Mouse (Mus musculus) kidney, postnatal 10 days (tissue): ENCODE measurements around the gene Bicral.

ENCODE experiments used
- DNase-seq: peaks from one replicate; pipeline ENCODE4 v3.0.0; 2021; ENCODE audit warnings: mixed read lengths

Gene Bicral

DNA sequence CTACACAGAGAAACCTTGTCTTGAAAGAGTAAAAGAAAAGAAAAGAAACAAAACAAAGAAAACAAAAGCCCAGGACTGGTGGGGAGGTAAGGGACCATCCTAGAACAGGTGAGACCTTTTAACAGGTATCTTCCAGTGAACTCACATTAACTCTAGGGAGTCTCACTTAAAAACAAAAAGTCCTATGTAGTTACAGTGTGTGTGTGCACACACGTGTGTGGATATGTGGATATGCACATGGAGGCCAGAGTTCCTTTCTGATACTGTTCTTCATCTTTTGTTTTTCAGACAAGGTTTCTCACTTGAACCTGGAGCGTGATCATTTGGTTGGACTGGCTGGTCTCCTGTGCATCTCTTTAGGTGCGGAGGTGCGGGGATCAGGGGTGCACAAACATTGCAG lies 107.7 kb downstream of the Bicral start:
- no peak for DNase-seq

GRCm38 (mm10) chr17:46749282-46749681 lies 109.0 kb downstream of the Bicral start:
- no peak for DNase-seq
